Mouse (Mus musculus): ENCODE data around the gene S100a13. TPM values are rescaled to one million over a fixed set of nuclear protein-coding genes. Genes with fewer than 3 reads are reported as not detected.

The S100a13 gene
- polyA plus RNA-seq, 1 experiment, result not detected

GRCm38 (mm10) chr3:90531713-90532112 lies 17.5 kb downstream of the S100a13 start:
- H3K27ac ChIP-seq (ENCODE audit: insufficient read depth, low read depth, low read length), result no peak overlapping the region
- H3K4me1 ChIP-seq (ENCODE audit: control insufficient read depth, insufficient read depth, low read length), result 0 out of 2 replicates have a peak, but pooled peaks cover under 1% of the 10 kb centered on the region
- TF ChIP-seq POLR2A (IDR thresholded peaks at IDR 0.05; ENCODE audit: insufficient read depth, low read depth, low read length) (no peak), CTCF (IDR thresholded peaks at IDR 0.05; ENCODE audit: insufficient read depth, low read depth, low read length) (no peak)
- WGBS, result 83% methylated on average over 5 of the region's 5 CpGs
- H3K4me3 ChIP-seq (ENCODE audit: insufficient read depth, low read depth, low read length), result no peak overlapping the region

GRCm38 (mm10) chr3:90535446-90535845 lies 21.2 kb downstream of the S100a13 start:
- TF ChIP-seq POLR2A (IDR thresholded peaks at IDR 0.05; ENCODE audit: insufficient read depth, low read depth, low read length) (no peak), CTCF (IDR thresholded peaks at IDR 0.05; ENCODE audit: insufficient read depth, low read depth, low read length) (no peak)
- peaks cover 6% of the 10 kb centered on the region; the same call in 1 of the 2 replicates for H3K4me1 ChIP-seq (ENCODE audit: control insufficient read depth, insufficient read depth, low read length)
- H3K27ac ChIP-seq (ENCODE audit: insufficient read depth, low read depth, low read length), result no peak overlapping the region
- H3K4me3 ChIP-seq (ENCODE audit: insufficient read depth, low read depth, low read length), result no peak overlapping the region
- 83% methylated on average over 1 of the region's 1 CpGs for WGBS

DNA sequence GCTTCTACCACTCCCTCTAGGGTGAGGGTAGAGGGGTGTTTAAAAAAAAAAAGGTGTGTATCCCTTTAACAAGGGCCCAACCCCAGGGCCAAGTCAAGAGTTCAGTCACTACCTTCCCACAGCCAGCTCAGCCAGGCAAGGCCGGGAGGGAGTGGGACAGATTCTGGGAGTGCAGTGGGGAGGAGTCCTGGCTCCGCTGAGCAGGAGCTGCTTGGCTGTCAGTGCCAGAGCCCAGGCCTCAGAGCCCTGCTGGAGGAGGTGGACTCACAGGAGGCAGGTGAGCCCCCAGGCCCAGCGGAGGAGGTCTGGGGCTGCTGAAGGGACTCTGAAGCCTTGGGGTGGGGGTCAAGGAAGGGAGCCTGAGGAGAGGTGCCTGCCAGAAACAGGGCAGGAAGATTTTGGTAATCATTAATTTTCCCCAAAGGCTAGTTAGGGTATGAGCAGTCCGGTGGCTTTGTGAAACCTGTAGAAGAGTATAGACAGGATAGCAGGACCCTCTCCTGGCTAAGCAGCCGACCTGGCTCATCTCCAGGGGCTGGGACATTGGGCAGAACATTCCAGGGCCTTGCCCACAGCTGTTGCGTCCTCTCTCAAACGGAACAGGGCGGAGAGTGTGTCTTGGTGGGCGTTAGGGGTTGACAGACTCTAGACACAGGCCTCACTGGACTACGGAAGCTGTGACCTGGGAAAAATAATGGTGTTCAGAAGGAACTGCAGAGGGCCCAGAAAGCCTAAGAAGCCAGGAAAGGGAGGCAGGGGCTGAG lies 23.1 kb downstream of the S100a13 start, which contains the start of gene S100a16:
S100a16 (plus strand) TSS at position 114 of the 764 bp plus-strand sequence.
- Histone ChIP-seq H3K27ac (ENCODE audit: insufficient read depth, low read depth, low read length) (peak within 1 kb of the TSS; percentile 64; the same call in 1 of the 2 replicates), H3K4me1 (ENCODE audit: control insufficient read depth, insufficient read depth, low read length) (peaks cover 13% of the 10 kb centered on the region; the same call in 1 of the 2 replicates), H3K4me3 (ENCODE audit: insufficient read depth, low read depth, low read length) (peak within 1 kb of the TSS; percentile 41)
- TF ChIP-seq POLR2A (IDR thresholded peaks at IDR 0.05; ENCODE audit: insufficient read depth, low read depth, low read length) (no peak), CTCF (IDR thresholded peaks at IDR 0.05; ENCODE audit: insufficient read depth, low read depth, low read length) (no peak)
- 63% methylated on average over 10 of the region's 10 CpGs for WGBS

- Histone ChIP-seq H3K27ac (ENCODE audit: insufficient read depth, low read depth, low read length) (no peak overlapping the region), H3K4me1 (ENCODE audit: control insufficient read depth, insufficient read depth, low read length) (peaks cover 13% of the 10 kb centered on the region; the same call in 1 of the 2 replicates), H3K4me3 (ENCODE audit: insufficient read depth, low read depth, low read length) (peak overlapping the region; percentile 41)
- TF ChIP-seq CTCF (IDR thresholded peaks at IDR 0.05; ENCODE audit: insufficient read depth, low read depth, low read length) (no peak), POLR2A (IDR thresholded peaks at IDR 0.05; ENCODE audit: insufficient read depth, low read depth, low read length) (no peak)
- 82% methylated on average over 5 of the region's 5 CpGs for WGBS
These were observed 23.7 kb downstream of the S100a13 start for GRCm38 (mm10) chr3:90537905-90538296.

DNA sequence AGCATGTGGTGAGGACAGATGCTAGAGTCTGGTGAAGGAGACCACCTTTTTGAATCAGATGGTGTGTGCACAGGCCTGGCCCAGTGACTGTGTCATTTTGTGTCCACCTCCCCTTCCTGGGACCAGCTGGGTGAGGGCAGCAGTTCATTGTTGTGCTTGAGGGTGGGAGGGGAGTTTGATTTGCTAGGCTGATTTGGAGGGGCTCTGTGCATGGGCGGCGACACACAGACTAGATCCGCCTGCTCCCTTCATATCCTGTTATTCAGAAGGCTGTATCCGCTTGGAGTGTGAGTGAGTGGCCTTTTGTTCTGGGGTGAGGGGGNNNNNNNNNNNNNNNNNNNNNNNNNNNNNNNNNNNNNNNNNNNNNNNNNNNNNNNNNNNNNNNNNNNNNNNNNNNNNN lies 26.7 kb downstream of the S100a13 start:
- peak overlapping the region; percentile 53 for H3K27ac ChIP-seq (ENCODE audit: insufficient read depth, low read depth, low read length)
- peaks cover 13% of the 10 kb centered on the region; the same call in 1 of the 2 replicates for H3K4me1 ChIP-seq (ENCODE audit: control insufficient read depth, insufficient read depth, low read length)
- H3K4me3 ChIP-seq (ENCODE audit: insufficient read depth, low read depth, low read length), result peak overlapping the region; percentile 4; the same call in 1 of the 2 replicates
- no peak for TF ChIP-seq POLR2A (IDR thresholded peaks at IDR 0.05; ENCODE audit: insufficient read depth, low read depth, low read length)
- TF ChIP-seq CTCF (IDR thresholded peaks at IDR 0.05; ENCODE audit: insufficient read depth, low read depth, low read length), result no peak
- 54% methylated on average over 4 of the region's 4 CpGs for WGBS

DNA sequence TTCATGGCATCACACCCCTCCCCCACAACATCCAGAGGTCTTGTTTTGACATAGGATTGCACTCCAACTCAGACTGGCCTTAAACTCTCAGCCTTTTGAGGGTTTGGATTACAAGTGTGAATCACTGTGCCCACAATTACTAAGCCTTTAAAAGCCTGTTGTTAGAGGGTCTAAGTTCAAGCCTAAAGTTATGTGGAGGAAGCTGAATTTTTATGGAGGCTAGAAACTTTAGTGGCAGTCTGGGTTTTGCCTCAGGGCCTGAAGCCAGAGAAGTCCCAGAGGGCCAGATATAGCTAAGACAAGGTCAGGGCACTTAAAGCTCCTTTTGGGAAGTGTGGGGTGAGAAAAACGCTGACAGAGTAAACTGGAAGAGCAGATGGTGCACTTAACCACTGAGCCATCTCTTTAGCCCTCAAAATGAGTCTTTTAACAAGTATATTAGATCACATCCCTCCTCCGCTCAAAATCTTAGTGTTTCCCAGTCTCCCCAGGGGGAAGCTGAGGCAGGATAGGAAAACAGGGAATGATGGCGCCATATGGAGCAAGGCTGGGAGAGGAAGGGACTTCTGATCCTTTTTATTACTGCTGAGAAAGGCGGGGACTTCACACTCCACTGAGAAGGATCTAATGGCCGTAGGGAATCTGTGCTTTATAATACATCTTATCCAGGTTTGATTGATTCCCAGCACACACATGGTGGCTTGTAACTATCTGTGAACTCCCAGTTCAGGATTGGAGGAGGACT lies 35.6 kb downstream of the S100a13 start:
- no peaks in the 10 kb centered on the region for H3K4me1 ChIP-seq (ENCODE audit: control insufficient read depth, insufficient read depth, low read length)
- 84% methylated on average over 5 of the region's 5 CpGs for WGBS
- H3K27ac ChIP-seq (ENCODE audit: insufficient read depth, low read depth, low read length), result no peak overlapping the region
- TF ChIP-seq POLR2A (IDR thresholded peaks at IDR 0.05; ENCODE audit: insufficient read depth, low read depth, low read length) (no peak), CTCF (IDR thresholded peaks at IDR 0.05; ENCODE audit: insufficient read depth, low read depth, low read length) (no peak)
- no peak overlapping the region for H3K4me3 ChIP-seq (ENCODE audit: insufficient read depth, low read depth, low read length)

DNA sequence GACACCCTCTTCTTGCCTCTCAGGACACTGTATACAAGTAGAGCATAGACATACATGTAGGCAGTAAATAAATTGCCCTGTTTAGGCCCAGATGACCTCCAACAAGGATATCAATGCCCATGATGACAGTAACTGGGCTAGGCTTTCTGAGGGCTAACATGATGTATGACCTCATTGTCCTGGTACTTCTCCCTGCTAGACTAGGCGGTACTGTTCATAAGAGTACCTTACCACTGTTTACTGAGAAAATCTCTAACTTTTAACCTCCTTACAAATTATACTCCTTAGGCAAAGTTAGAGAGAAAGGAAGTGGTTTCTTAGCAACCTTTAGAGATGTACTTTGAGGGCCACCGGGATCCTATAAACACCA lies 36.2 kb downstream of the S100a13 start:
- Histone ChIP-seq H3K27ac (ENCODE audit: insufficient read depth, low read depth, low read length) (no peak overlapping the region), H3K4me1 (ENCODE audit: control insufficient read depth, insufficient read depth, low read length) (no peaks in the 10 kb centered on the region), H3K4me3 (ENCODE audit: insufficient read depth, low read depth, low read length) (no peak overlapping the region)
- TF ChIP-seq POLR2A (IDR thresholded peaks at IDR 0.05; ENCODE audit: insufficient read depth, low read depth, low read length), result no peak
- TF ChIP-seq CTCF (IDR thresholded peaks at IDR 0.05; ENCODE audit: insufficient read depth, low read depth, low read length), result no peak
- 83% methylated on average over 2 of the region's 2 CpGs for WGBS

- no peak overlapping the region for H3K4me3 ChIP-seq (ENCODE audit: insufficient read depth, low read depth, low read length)
- no peaks in the 10 kb centered on the region for H3K4me1 ChIP-seq (ENCODE audit: control insufficient read depth, insufficient read depth, low read length)
- no peak overlapping the region for H3K27ac ChIP-seq (ENCODE audit: insufficient read depth, low read depth, low read length)
- TF ChIP-seq POLR2A (IDR thresholded peaks at IDR 0.05; ENCODE audit: insufficient read depth, low read depth, low read length) (no peak), CTCF (IDR thresholded peaks at IDR 0.05; ENCODE audit: insufficient read depth, low read depth, low read length) (no peak)
- WGBS, result 93% methylated on average over 2 of the region's 2 CpGs
These were observed 38.0 kb downstream of the S100a13 start for GRCm38 (mm10) chr3:90552231-90552630.

DNA sequence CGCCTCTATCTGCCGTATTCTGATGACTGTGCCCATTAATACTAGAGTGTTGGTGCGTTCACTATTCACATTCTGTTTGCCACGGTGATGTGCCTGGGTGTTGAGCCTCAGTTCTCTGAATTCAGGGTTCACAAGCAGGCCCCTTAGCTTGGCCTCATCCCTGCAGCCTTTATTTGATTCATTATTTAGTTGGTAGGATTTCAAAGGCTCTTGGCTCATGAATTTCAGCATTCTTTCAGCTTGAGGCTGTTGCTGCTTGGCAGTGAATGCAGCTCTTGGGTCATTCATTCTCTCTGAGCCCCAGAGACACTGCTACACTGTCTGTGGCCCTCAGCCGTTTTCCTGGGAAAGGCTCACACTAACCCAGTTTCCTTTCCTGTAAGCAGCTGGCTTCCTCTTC lies 41.7 kb downstream of the S100a13 start:
- TF ChIP-seq POLR2A (IDR thresholded peaks at IDR 0.05; ENCODE audit: insufficient read depth, low read depth, low read length) (no peak), CTCF (IDR thresholded peaks at IDR 0.05; ENCODE audit: insufficient read depth, low read depth, low read length) (no peak)
- Histone ChIP-seq H3K27ac (ENCODE audit: insufficient read depth, low read depth, low read length) (no peak overlapping the region), H3K4me3 (ENCODE audit: insufficient read depth, low read depth, low read length) (no peak overlapping the region), H3K4me1 (ENCODE audit: control insufficient read depth, insufficient read depth, low read length) (no peaks in the 10 kb centered on the region)
- WGBS, result 41% methylated on average over 5 of the region's 5 CpGs
